ENCODE assay signal across 9 mouse cellular contexts in genomic region chr15:86053890-86054536, GRCm38 (mm10). TPM values are rescaled to one million over a fixed set of nuclear protein-coding genes. Genes with fewer than 3 reads are reported as not detected.
DNase-seq lines count a peak whose midpoint lies in the region; ATAC-seq lines count a peak whose summit lies in the region.
"Had no signal": no experiment of that assay in that cellular context is flagged by ENCODE, and none has a peak within 500 bp of the region (broad histone marks: within the 10 kb centered on the region; RNA-seq: fewer than 3 reads in every experiment).

No protein-coding gene starts in this region.

- no peaks in the 10 kb centered on the region for H3K9me3 ChIP-seq in intestine, embryonic 15.5 days
- H3K9me3 ChIP-seq in limb, embryonic 12.5 days = no peaks in the 10 kb centered on the region
- no peaks in the 10 kb centered on the region for H3K9me3 ChIP-seq in stomach, embryonic 15.5 days
- H3K9me3 ChIP-seq: embryonic facial prominence, embryonic 13.5 days had no signal

- no peak overlapping the region for H3K9ac ChIP-seq in intestine, embryonic 15.5 days
- no peak overlapping the region for H3K9ac ChIP-seq in limb, embryonic 12.5 days (replicated peaks)
- H3K9ac ChIP-seq in stomach, embryonic 15.5 days = no peak overlapping the region
- H3K9ac ChIP-seq: embryonic facial prominence, embryonic 13.5 days had no signal

- no peak overlapping the region for H3K4me3 ChIP-seq in intestine, embryonic 15.5 days (replicated peaks)
- H3K4me3 ChIP-seq in limb, embryonic 12.5 days (replicated peaks) = no peak overlapping the region
- H3K4me3 ChIP-seq in stomach, embryonic 15.5 days (replicated peaks) = no peak overlapping the region
- H3K4me3 ChIP-seq: embryonic facial prominence, embryonic 13.5 days had no signal

- WGBS in intestine, embryonic 15.5 days = 39% methylated on average over 2 of the region's 2 CpGs
- WGBS in limb, embryonic 12.5 days = 44% methylated on average over 2 of the region's 2 CpGs
- 37% methylated on average over 2 of the region's 2 CpGs for WGBS in stomach, embryonic 15.5 days

- peak; percentile 59 to 74 for DNase-seq in urinary bladder, adult 18-20 months (ENCODE audit: low spot score in 2 of 2)
- DNase-seq in urinary bladder, postnatal 10 days (ENCODE audit: low spot score) = no peak
- DNase-seq in cerebellum, postnatal 14 days = peak; percentile 94
- peak; percentile 87 to 90 for DNase-seq in frontal cortex, postnatal 36 days (ENCODE audit: low spot score in 2 of 2)
- DNase-seq in natural killer cell, adult 2 months (ENCODE audit: low spot score in 2 of 2) = peak; percentile 73 to 82

- H3K27ac ChIP-seq in intestine, embryonic 15.5 days = no peak overlapping the region
- H3K27ac ChIP-seq in limb, embryonic 12.5 days = no peak overlapping the region
- no peak overlapping the region for H3K27ac ChIP-seq in stomach, embryonic 15.5 days
- H3K27ac ChIP-seq: embryonic facial prominence, embryonic 13.5 days had no signal

- no peaks in the 10 kb centered on the region for H3K36me3 ChIP-seq in intestine, embryonic 15.5 days
- no peaks in the 10 kb centered on the region for H3K36me3 ChIP-seq in limb, embryonic 12.5 days
- H3K36me3 ChIP-seq in stomach, embryonic 15.5 days = no peaks in the 10 kb centered on the region
- H3K36me3 ChIP-seq: embryonic facial prominence, embryonic 13.5 days had no signal

- peaks cover 14% of the 10 kb centered on the region for H3K4me1 ChIP-seq in intestine, embryonic 15.5 days (replicated peaks)
- H3K4me1 ChIP-seq in limb, embryonic 12.5 days (replicated peaks) = peaks cover 22% of the 10 kb centered on the region
- H3K4me1 ChIP-seq in stomach, embryonic 15.5 days = peaks cover 11% of the 10 kb centered on the region

- 0 out of 2 replicates have a peak, but pooled peaks have one; percentile 15 for ATAC-seq in intestine, embryonic 15.5 days
- ATAC-seq in limb, embryonic 12.5 days (ENCODE audit: insufficient number of reproducible peaks, insufficient read depth, low FRiP score, low TSS enrichment, low read depth) = 0 out of 2 replicates have a peak, but pooled peaks have one; percentile 12
- ATAC-seq in stomach, embryonic 15.5 days (ENCODE audit: insufficient read depth, low FRiP score, low read depth) = peak; percentile 16; the same call in 1 of the 2 replicates

- no peak overlapping the region for H3K4me2 ChIP-seq in intestine, embryonic 15.5 days (replicated peaks)
- H3K4me2 ChIP-seq in limb, embryonic 12.5 days = no peak overlapping the region
- H3K4me2 ChIP-seq in stomach, embryonic 15.5 days = no peak overlapping the region
- H3K4me2 ChIP-seq: embryonic facial prominence, embryonic 13.5 days had no signal

- H3K27me3 ChIP-seq in intestine, embryonic 15.5 days (replicated peaks) = no peaks in the 10 kb centered on the region
- H3K27me3 ChIP-seq in limb, embryonic 12.5 days = 0 out of 2 replicates have a peak, but pooled peaks cover 3% of the 10 kb centered on the region
- H3K27me3 ChIP-seq in stomach, embryonic 15.5 days (replicated peaks) = no peaks in the 10 kb centered on the region
- H3K27me3 ChIP-seq: embryonic facial prominence, embryonic 13.5 days had no signal

RNA-seq across cellular contexts. Expression of gene Gramd4, which starts 3.5 kb away (rescaled TPM):
- 12.4 and 13.6 TPM in 2 replicates for polyA plus RNA-seq in intestine, embryonic 15.5 days (2015; fragmentation: Nextera tagmentation; extraction: Ambion mirVana)
- 19.2 and 20.0 TPM in 2 replicates for polyA plus RNA-seq in limb, embryonic 12.5 days (2016; fragmentation: Nextera tagmentation; extraction: Ambion mirVana)
- 13.8 and 15.2 TPM in 2 replicates for polyA plus RNA-seq in stomach, embryonic 15.5 days (2015; fragmentation: Nextera tagmentation; extraction: Ambion mirVana)

RNA-seq across cellular contexts. Expression of gene Celsr1, which starts 20.4 kb away (rescaled TPM):
- polyA plus RNA-seq in intestine, embryonic 15.5 days (2015; fragmentation: Nextera tagmentation; extraction: Ambion mirVana) = 1.1 TPM in 2 replicates
- polyA plus RNA-seq in limb, embryonic 12.5 days (2016; fragmentation: Nextera tagmentation; extraction: Ambion mirVana) = 1.9 TPM in 2 replicates
- 3.1 and 3.2 TPM in 2 replicates for polyA plus RNA-seq in stomach, embryonic 15.5 days (2015; fragmentation: Nextera tagmentation; extraction: Ambion mirVana)
